Mouse (Mus musculus): ENCODE measurements around the gene Ptrhd1.

- no peak for TF ChIP-seq EP300 (IDR thresholded peaks at IDR 0.05; ENCODE audit: insufficient read depth, low read depth, low read length)
- TF ChIP-seq POLR2A (IDR thresholded peaks at IDR 0.05; ENCODE audit: insufficient read depth, low read length): no peak
These were observed 1.1 kb upstream of the Ptrhd1 start for GRCm38 (mm10) chr12:4232777-4233176.

Data from ES-Bruce4 (cell line).